Mouse (Mus musculus): ENCODE measurements at regions not wholly inside any gene's neighbourhood (a gene's known extent, or its start where the extent isn't known, plus 50 kb on each side); places are given as distances from the start of the nearest gene placed in this dataset.

DNA sequence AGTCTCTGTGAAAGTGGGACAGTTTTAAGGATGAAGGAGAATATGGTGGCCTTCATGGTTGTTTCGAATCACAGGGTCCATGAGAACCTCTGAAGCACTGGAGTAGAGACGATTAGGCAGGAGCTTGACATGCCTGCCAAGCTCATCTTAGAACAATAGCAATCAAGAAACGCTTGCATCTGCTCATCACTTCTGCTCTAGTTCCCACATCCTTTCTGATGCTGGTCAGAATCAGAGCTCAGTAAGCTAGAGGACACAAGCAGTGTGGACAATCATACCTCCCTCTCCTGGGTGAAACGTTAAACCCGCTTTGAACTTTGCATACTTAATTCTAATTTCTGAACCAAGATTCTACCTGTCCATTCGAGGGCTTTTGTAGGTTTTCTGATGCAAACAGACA is 515.8 kb upstream of the Gm9747 start:
- TF ChIP-seq CTCF (IDR thresholded peaks at IDR 0.05; ENCODE audit: borderline replicate concordance, insufficient read depth, low read length) (no peak), POLR2A (IDR thresholded peaks at IDR 0.05; ENCODE audit: low read depth, low read length) (no peak)
